Mouse (Mus musculus): ENCODE data around the gene Vmn1r135. TPM values are rescaled to one million over a fixed set of nuclear protein-coding genes. Genes with fewer than 3 reads are reported as not detected.

Vmn1r135 gene
- not detected in 2 replicates for polyA plus RNA-seq (2012; rRNA removed; ENCODE audit: low replicate concordance)

GRCm38 (mm10) chr7:21832051-21832450 lies at the start of gene Vmn1r135:
Vmn1r135 (plus strand) TSS chr7:21832351.

GRCm38 (mm10) chr7:21796628-21797027 lies 35.5 kb upstream of the Vmn1r135 start, which contains the start of gene Gm4177:
Gm4177 (minus strand) TSS chr7:21796728.

GRCm38 (mm10) chr7:21844167-21844566 lies 12.0 kb downstream of the Vmn1r135 start, which contains the start of gene Gm5725:
Gm5725 (minus strand) TSS chr7:21844267.

Other genes starting within 250 kb of the Vmn1r135 start
- not detected in 2 replicates for gene Vmn1r132, start 218.3 kb upstream of the Vmn1r135 start, polyA plus RNA-seq (2012; rRNA removed; ENCODE audit: low replicate concordance)
- not detected in 2 replicates for gene Gm4175, start 70.9 kb upstream of the Vmn1r135 start, polyA plus RNA-seq (2012; rRNA removed; ENCODE audit: low replicate concordance)
- gene Gm4177, start 35.6 kb upstream of the Vmn1r135 start, polyA plus RNA-seq (2012; rRNA removed; ENCODE audit: low replicate concordance), result not detected in 2 replicates
- gene Gm5725, start 11.9 kb downstream of the Vmn1r135 start, polyA plus RNA-seq (2012; rRNA removed; ENCODE audit: low replicate concordance), result not detected in 2 replicates
- gene Gm5891, start 88.9 kb downstream of the Vmn1r135 start, polyA plus RNA-seq (2012; rRNA removed; ENCODE audit: low replicate concordance), result not detected in 2 replicates
- not detected in 2 replicates for gene Vmn1r137, start 162.2 kb downstream of the Vmn1r135 start, polyA plus RNA-seq (2012; rRNA removed; ENCODE audit: low replicate concordance)
- not detected in 2 replicates for gene Vmn1r138, start 196.5 kb downstream of the Vmn1r135 start, polyA plus RNA-seq (2012; rRNA removed; ENCODE audit: low replicate concordance)
- not detected in 2 replicates for gene Gm6176, start 224.0 kb downstream of the Vmn1r135 start, polyA plus RNA-seq (2012; rRNA removed; ENCODE audit: low replicate concordance)
- gene Vmn1r139, start 236.7 kb downstream of the Vmn1r135 start, polyA plus RNA-seq (2012; rRNA removed; ENCODE audit: low replicate concordance), result not detected in 2 replicates

All from subcutaneous adipose tissue, adult 2 months (tissue).